Mouse (Mus musculus) G1E (cell line): Measurements from ENCODE around the gene Wnk2.
A peak's percentile ranks its signal among the peaks of the same experiment; 100 is the strongest.

Source experiments
- CTCF ChIP-seq: IDR thresholded peaks from 2 replicates; pipeline ENCODE4 v1.5.1; 2012; ENCODE audit warnings: low read depth, low read length, inconsistent platforms, mixed read lengths
- GATA1 ChIP-seq: IDR thresholded peaks from 2 replicates; pipeline ENCODE4 v1.6.1; 2012; ENCODE audit warnings: borderline replicate concordance, low read length, inconsistent platforms, mixed read lengths
- GATA2 ChIP-seq: IDR thresholded peaks from 2 replicates; pipeline ENCODE4 v1.6.1; 2012; ENCODE audit warnings: low read depth, low read length, inconsistent platforms, borderline replicate concordance
- POLR2AphosphoS5 ChIP-seq: IDR thresholded peaks from 2 replicates; pipeline ENCODE4 v1.6.1; 2012; ENCODE audit warnings: low read depth, low read length, inconsistent platforms; ENCODE audit not compliant: insufficient replicate concordance
- TAL1 ChIP-seq: conservative IDR thresholded peaks from 2 replicates; pipeline ENCODE4 v1.6.1; 2012; ENCODE audit warnings: low read depth, low read length, inconsistent platforms, mixed read lengths

- peak; percentile 81 for TF ChIP-seq CTCF
- no peak for TF ChIP-seq GATA1
- no peak for TF ChIP-seq TAL1
- no peak for TF ChIP-seq POLR2AphosphoS5
- no peak for TF ChIP-seq GATA2
Measured at GRCm38 (mm10) chr13:49169448-49170207, 21.8 kb upstream of the Wnk2 start.
